Mouse (Mus musculus) cerebellum, postnatal 10 days (tissue): ENCODE data around the gene AA986860.

Experiments used
- DNase-seq, 2 experiments: peaks; one replicate each; pipeline ENCODE4 v3.0.0; 2021; ENCODE audit warnings: mixed read lengths in 2 of 2

AA986860 gene

DNA sequence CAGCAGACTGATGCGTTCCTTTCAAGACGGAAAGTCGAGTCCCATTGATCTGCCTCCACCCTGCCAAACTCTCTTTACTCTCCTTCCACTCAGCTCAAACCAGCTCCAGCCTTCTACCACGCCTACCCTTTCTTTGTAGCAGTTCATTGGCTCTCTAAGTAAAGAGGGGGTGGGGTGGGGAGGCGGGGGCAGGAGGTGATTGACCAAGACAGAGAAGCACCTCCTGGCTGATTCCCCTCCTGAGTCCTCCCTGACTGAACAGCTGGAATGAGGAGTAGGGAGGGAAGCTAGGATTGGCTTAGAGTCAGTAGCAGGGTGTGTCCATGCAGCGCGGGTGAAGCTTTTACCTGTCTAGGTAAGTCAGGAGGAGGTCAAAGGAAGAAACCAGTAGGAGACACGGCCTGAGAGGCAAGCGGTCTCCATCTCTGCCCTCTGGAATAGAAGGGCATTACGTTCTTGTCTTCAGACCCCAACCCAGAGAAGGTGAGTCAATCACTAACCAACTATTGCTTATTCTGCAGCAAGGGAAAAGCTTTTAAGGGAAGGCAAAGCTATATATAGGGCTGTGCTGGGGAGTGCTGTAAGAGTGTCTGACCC is at the start of gene AA986860:
Gene AA986860 (plus strand): TSS at position 236 of the 597 bp plus-strand sequence.
- no peak for DNase-seq

DNA sequence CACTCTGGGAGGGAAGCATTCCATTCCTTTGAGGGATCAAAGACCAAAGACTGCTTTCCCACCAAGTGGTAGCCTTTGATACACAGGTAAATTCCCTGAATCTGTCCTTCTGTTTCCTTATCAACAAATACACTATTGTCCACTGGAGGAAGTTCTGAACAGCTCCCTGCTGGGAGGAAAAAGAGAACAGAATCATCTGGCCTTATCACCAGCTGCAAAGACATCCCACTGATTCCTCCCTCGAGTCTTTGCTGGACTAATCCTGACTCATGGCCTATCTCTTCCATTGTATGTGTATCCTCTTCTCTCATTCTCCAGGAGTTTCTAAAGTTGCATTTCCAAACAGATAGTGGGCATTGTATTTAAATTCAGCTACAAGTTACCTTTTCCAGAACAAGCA is 47.9 kb upstream of the AA986860 start:
- DNase-seq, result no peak

- no peak for DNase-seq
These were observed 33.2 kb upstream of the AA986860 start for GRCm38 (mm10) chr1:130698601-130699000.

DNA sequence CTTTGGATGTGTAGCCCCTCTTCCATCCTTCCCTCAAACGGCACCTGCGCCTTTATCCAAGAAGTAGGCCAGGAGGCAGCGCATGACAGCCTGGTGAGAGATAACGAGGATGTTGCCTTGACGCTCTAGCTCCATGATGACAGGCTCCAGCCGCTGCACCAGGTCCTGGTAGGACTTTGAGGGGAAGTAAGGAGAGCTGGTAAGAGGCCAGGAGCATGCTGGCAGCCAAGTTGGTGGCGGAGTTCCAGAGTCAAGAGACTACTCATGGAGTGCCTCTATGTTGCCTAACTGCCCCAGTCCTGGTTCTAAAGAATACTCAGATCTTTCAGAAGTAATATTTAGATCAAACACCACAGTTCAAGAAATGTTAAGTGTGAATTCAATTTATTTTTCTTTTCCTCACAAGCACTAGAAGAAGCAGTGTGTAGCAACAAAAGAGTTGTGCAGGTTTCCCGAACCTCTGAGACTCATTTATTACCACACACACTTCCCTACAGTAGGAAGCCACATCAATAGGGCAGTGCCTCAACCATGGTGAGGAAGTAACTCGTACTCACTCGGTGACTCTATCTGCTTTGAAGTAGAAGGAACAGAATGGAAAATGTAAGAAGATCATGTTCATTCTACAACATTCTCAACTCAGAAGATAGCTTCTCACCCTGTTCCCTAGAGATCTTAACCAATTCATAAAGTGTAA is 31.7 kb upstream of the AA986860 start:
- peak; percentile 77 to 80 for DNase-seq

GRCm38 (mm10) chr1:130701976-130702375 is 29.8 kb upstream of the AA986860 start:
- no peak for DNase-seq

DNA sequence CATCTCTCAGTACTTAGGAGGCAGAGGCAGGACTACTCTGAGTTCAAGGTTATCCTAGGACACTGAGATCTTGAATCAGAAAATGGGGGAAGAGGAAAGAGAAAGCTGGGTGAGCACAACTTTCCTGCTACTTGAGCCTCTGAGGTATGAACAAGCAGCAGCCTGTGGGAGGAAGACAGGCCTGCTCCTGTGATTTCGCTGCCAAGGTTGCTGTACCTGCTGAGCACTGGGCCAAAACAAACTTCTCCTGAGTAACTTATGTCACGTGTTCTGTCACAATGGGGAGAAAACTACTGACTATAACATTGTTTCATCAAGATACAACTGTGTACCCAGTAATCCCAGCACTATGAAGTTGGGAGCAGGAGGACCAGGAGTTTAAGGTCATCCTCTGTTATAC is 28.2 kb upstream of the AA986860 start:
- no peak for DNase-seq

DNA sequence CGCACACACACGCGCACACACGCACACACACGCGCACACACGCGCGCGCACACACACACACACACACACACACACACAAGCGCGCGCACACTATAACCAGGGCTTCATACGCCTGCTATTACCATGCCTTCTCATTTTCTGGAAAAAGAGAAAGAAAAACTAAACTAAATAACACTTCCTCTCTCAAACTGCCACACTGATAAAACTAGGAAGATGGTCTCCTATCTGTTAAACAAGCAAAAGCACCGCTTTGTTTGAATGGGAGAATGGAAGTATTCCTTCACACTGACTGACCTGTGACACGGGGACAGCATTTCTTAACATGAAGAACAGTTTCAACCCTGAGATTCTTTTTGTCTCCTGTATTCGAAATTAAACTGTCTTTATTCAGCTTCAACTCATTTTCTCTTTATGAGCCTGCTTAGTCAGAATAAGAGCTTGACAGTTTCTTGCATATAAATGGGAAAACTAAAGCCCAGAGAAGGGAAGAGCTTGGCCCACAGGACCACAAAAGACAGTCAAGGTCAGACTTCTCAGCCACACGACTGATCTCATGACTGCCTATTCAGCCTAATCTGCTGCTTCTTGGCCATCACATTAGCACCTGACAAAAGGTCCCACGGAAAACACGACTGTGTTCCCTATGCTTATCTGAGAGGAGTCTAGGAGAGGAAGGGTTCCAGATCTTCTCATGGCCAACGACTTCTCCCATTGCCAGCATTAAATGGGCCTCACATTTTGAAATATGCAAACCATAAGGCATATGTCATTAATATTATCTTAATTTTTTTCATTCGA is 21.3 kb upstream of the AA986860 start:
- no peak for DNase-seq

GRCm38 (mm10) chr1:130714046-130714445 is 17.7 kb upstream of the AA986860 start:
- no peak for DNase-seq

GRCm38 (mm10) chr1:130715561-130716217 is 16.1 kb upstream of the AA986860 start, which contains the start of gene Gm29427:
Gene Gm29427, minus strand, starts transcription at chr1:130715799.
- DNase-seq, result peak; percentile 97

GRCm38 (mm10) chr1:130716218-130716512 is 15.6 kb upstream of the AA986860 start:
- no peak for DNase-seq

GRCm38 (mm10) chr1:130716513-130717290 is 15.1 kb upstream of the AA986860 start:
- peak; percentile 71 to 77 for DNase-seq

GRCm38 (mm10) chr1:130717291-130717871 is 14.4 kb upstream of the AA986860 start, which contains the start of gene Yod1:
Gene Yod1, plus strand, starts transcription at chr1:130717327.
- peak; percentile 98 to 99 for DNase-seq

DNA sequence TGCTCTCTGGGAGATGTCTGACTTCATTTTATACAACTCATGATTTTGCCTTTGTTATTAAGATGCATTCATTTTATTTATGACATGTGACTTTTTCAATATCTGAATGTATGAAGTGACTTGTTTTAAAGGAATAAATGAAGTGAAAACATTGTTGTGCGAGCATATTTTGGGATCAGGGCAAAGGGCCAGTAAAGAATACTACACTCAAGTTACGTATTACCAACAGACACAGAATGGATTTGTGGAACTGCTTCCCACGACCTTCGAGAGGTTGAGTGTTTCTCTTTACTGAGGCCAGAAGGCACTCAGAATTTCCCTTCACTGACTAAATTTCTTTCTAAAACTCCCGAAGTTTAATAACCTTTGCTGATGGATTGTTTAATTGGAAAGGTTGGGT is 7.6 kb upstream of the AA986860 start:
- no peak for DNase-seq

DNA sequence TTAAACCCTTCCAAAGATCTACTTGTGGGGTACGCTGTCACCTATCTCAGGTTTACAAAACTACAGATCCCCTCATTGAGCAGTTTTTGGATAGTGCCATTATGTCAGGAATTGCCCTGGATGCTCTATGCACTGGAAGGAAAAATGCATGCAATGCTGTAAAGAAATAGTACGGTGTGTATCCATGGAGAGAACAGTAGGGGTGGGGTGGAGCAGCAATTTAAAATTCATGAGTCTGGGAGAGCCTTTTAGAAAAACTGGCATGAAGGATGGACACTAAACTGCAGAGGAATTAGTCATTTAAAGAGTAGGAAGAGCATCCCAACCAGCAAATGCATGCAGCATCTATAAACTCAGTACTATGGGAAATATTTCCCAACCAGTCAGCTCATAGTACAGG is 5.4 kb upstream of the AA986860 start:
- no peak for DNase-seq

DNA sequence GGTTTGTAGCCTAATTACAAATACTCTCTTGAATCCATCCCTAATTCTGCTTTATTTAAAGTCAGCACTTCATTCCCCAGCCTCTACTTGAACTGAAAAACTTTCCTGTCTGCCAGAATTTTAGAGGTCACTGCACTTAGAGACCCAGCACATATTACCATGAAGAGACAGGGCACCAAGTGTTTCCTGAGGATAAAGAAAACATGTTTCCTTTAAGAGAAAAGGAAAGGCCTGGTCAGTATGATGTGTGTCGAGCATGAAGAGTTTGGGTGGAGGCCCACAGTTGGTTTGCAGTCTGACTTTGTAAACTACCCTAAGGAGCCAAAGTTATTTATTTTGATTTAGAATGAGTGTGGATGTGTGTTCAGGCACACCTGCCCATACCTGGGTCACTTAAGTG is 3.7 kb upstream of the AA986860 start:
- no peak for DNase-seq

DNA sequence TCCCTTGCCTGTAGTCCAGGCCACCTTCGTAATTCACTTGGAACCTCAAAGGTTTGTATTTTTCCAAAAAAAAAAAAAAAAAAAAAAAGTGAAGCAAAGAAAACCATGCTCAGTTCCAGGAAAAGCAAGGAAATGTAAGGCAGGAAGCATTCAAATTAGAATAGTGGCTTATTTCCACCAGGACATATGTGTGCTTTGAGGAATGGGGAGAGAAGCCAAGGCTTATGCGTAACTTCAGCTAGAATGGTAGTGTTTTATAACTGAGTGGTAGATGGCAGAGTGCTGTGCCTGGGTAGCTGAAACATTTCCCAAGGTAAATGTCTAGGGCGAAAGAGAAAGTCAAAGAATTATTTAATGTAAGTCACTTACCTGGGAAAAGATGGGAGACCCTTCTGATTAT is 3.1 kb upstream of the AA986860 start:
- no peak for DNase-seq

- DNase-seq, result no peak
These were observed 2.6 kb upstream of the AA986860 start, which contains the start of gene Pfkfb2 for GRCm38 (mm10) chr1:130729153-130729552. Gene Pfkfb2, minus strand, starts transcription at chr1:130729253.

DNA sequence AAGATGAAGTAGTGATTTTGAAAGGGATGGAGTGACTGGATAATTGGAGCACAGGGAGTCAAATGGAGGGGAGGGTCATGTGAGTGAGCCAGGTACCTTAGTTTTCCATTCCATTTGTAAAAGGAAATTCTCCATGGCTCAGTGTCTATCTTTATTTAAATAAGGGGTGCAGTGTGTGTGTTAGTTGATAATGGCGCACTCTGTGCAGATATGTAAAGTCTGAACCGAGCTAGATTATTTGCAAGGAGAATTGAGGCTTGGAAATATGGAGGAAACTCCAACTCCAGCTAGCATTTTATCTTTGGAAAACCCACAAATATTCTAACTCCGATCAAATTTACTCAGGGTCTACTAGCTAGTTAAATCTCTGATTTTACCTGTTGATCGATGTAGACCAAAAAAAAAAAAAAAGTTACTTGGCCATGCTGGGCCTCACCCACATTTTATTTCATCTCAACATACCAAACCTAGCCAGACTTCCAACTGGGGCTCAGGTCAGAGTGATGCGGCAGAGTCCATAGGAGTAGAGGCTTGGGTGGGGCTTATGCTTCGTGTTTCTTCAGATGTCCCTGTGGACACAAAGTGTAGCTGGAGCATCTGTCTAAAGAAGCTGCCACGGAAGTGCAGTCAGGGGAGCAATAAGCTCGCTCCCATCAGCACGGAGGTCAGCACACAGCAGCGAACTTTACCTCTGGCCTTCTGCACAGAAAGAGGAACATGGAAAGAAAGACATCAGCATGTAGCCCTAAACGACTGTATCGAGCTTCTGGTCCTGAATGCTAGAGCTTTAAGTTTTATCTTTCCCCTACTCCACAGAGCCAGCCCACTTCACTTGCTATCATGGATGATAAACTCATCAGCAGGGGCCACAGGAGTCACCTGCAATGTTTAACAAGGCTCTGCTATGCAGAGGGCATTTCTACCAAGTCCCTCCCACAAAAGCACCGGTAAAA is 1.2 kb downstream of the AA986860 start:
- no peak for DNase-seq

GRCm38 (mm10) chr1:130733671-130734070 is 1.9 kb downstream of the AA986860 start:
- DNase-seq, result no peak

DNA sequence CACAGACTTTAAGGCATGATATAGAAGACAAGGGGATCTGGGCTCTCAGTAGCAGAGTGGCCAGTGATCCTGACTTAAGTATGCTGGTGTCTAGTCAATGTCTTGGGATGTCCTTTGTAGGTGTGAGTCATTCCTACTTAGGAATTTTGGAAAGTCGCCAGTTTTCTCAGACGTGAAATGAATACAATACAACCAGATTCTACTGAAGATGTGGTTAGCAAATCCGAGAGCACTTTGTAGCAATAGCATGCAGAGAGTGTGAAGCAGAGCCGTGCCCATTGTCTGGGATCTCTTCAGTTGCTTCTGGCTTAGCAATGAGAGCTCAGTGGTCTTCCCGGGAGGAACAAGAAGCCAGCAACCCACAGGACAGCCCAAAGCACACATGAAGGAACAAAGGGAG is 2.7 kb downstream of the AA986860 start:
- no peak for DNase-seq

DNA sequence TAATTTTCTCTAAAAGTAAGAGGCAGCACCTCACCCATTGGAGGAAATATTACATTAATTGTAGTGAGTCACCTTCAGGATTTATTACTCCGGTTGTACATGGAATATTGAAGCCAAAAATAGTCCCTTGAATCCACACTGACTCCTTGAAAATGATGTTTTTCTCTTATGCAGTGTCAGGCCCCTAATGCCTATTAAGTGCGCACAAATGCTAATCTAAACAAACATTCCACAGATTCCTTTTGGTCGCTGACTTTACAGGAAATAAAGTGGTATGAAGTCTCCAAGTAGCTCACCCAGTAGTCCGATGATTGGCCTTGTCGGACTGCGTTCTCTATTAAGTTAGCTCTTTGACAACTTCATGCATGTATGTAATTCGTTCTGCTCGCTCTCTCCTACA is 3.1 kb downstream of the AA986860 start:
- DNase-seq, result no peak
